Mouse (Mus musculus) megakaryocyte, embryonic 14.5 days (primary cell): ENCODE measurements around the gene Sobp.

Experiments used
- FLI1 ChIP-seq: IDR thresholded peaks from 2 replicates; pipeline ENCODE4 v1.6.1; 2012; ENCODE audit warnings: low read length, inconsistent platforms, mixed read lengths
- GATA1 ChIP-seq: IDR thresholded peaks from 3 replicates; pipeline ENCODE4 v1.6.1; 2012; ENCODE audit warnings: mixed read lengths, low read length, inconsistent platforms, borderline replicate concordance

- TF ChIP-seq GATA1, result no peak
- TF ChIP-seq FLI1, result no peak
Measured at GRCm38 (mm10) chr10:43159333-43159732, 15.0 kb downstream of the Sobp start.
